Mouse (Mus musculus) CH12.LX (cell line): ENCODE results near the gene Camta1.
A peak's percentile ranks its signal among the peaks of the same experiment; 100 is the strongest.

ENCODE experiments used
- BHLHE40 ChIP-seq: IDR thresholded peaks from 2 replicates; pipeline ENCODE4 v1.6.1; 2011; ENCODE audit warnings: mild to moderate bottlenecking, low read depth, low read length, improper control_type of control experiment
- CHD2 ChIP-seq: IDR thresholded peaks from 2 replicates; pipeline ENCODE4 v1.6.1; 2011; ENCODE audit warnings: low read length, improper control_type of control experiment
- CTCF ChIP-seq, 2 experiments: IDR thresholded peaks in 1 of 2; conservative IDR thresholded peaks in 1 of 2; 2 replicates each; pipeline ENCODE4 v1.5.1; 2011 to 2012; ENCODE audit warnings: low read depth in 2 of 2, low read length in 2 of 2, improper control_type of control experiment in 1 of 2, inconsistent platforms in 1 of 2, mild to moderate bottlenecking in 1 of 2, moderate library complexity in 1 of 2
- ELF1 ChIP-seq: IDR thresholded peaks from 2 replicates; pipeline ENCODE4 v1.6.1; 2014; ENCODE audit warnings: low read depth, mild to moderate bottlenecking, inconsistent platforms, low read length, improper control_type of control experiment
- JUND ChIP-seq: conservative IDR thresholded peaks from 2 replicates; pipeline ENCODE4 v1.6.1; 2011; ENCODE audit warnings: low read depth, low read length, improper control_type of control experiment
- MAFK ChIP-seq: IDR thresholded peaks from 2 replicates; pipeline ENCODE4 v1.6.1; 2011; ENCODE audit warnings: low read length, improper control_type of control experiment; ENCODE audit not compliant: insufficient replicate concordance
- MEF2A ChIP-seq: IDR thresholded peaks from 2 replicates; pipeline ENCODE4 v1.6.1; 2014; ENCODE audit warnings: low read depth, mild to moderate bottlenecking, inconsistent platforms, low read length, improper control_type of control experiment, borderline replicate concordance
- POLR2AphosphoS2 ChIP-seq: IDR thresholded peaks from 2 replicates; pipeline ENCODE4 v1.6.1; 2011; ENCODE audit warnings: low read depth, low read length, improper control_type of control experiment
- RAD21 ChIP-seq: IDR thresholded peaks from 2 replicates; pipeline ENCODE4 v1.6.1; 2011; ENCODE audit warnings: low read depth, mild to moderate bottlenecking, low read length, improper control_type of control experiment, moderate library complexity
- TBP ChIP-seq: conservative IDR thresholded peaks from 2 replicates; pipeline ENCODE4 v1.6.1; 2011; ENCODE audit warnings: low read depth, low read length, improper control_type of control experiment
- USF1 ChIP-seq: IDR thresholded peaks from 2 replicates; pipeline ENCODE4 v1.6.1; 2014; ENCODE audit warnings: low read depth, mild to moderate bottlenecking, inconsistent platforms, low read length, improper control_type of control experiment

DNA sequence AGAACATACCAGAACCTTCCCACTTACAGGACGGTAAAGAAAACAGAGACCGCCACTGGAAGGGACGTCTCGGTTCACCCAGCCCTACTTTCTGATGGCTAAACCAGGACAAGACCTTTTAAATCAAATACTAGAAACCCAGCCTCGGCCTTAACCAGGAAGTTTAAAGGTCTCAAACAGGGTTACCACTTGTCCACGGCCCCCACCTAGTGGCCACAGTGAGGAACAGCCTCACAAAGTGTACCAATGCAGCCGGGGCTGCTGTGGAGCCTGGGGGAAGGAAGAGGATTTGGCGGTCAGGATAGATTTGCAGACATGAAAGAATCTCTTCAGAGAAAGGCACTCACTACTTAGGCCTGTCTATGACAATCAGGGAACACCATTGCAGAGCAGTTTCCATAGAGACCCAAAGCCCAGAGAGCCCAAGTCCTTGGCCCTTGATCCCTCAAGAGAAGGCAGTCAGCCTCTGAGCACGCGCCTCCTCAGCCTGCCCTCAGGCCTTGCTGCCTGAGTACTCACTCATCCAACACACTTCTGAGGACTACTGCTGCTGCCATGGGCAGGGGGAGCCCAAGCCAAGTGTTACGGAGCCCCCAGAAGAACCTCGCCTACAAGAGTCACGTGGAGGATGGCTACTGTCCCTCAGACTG is 962.8 kb downstream of the Camta1 start:
- peak; percentile 83 to 88 for TF ChIP-seq CTCF (conservative IDR thresholded peaks at IDR 0.05 in 1 of 2, IDR thresholded peaks at IDR 0.05 in 1 of 2; ENCODE audit: low read depth in 2 of 2, low read length in 2 of 2)
- no peak for TF ChIP-seq JUND
- TF ChIP-seq RAD21 = peak; percentile 84
- no peak for TF ChIP-seq USF1
- no peak for TF ChIP-seq MAFK
- TF ChIP-seq MEF2A = no peak
- TF ChIP-seq ELF1 = peak; percentile 85
- no peak for TF ChIP-seq TBP
- TF ChIP-seq BHLHE40 = no peak
- TF ChIP-seq CHD2 = no peak
- TF ChIP-seq POLR2AphosphoS2 = no peak
